Mouse (Mus musculus) naive thymus-derived CD4-positive, alpha-beta T cell, adult 2 months (primary cell): ENCODE results near the gene Hey2.

Experiments
- DNase-seq: peaks from one replicate; pipeline ENCODE4 v3.0.0-alpha.2; 2011; ENCODE audit warnings: low read depth

Gene Hey2

DNA sequence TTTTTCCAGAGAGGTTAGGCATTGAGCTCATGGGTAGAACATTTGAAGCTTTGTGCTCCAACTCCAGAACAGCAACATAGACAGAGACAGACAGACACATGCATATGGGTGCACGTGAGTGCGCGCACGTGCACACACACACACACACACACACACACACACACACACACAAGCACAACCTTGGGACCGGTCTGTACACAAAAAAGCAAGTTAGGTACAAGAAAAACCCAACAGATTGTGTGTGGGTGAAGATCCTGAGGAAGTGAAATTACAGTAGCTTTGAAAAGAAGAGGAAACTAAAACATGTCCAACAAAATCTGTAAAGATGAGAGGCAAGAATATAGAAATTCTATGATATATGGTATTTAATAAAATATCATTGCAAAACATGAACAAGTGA lies 53.1 kb downstream of the Hey2 start:
- no peak for DNase-seq

DNA sequence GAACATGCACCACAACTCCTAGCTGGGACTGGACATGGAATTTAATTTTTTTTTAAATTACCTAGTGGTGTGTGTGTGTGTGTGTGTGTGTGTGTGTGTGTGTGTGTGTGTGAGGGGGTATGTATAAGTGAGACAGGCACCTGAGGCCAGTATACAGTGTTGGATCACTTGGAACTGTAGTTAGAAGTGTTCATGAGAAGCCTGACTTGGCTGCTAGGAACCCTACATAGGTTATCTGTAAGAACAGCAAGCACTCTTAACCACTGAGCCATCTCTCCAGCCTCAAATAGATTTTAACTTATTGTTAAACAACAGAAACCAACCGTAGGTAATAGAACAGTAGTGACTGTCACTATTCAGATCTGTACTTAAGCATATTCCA lies 54.3 kb downstream of the Hey2 start:
- no peak for DNase-seq

GRCm38 (mm10) chr10:30787684-30788339 lies 54.8 kb downstream of the Hey2 start:
- no peak for DNase-seq

DNA sequence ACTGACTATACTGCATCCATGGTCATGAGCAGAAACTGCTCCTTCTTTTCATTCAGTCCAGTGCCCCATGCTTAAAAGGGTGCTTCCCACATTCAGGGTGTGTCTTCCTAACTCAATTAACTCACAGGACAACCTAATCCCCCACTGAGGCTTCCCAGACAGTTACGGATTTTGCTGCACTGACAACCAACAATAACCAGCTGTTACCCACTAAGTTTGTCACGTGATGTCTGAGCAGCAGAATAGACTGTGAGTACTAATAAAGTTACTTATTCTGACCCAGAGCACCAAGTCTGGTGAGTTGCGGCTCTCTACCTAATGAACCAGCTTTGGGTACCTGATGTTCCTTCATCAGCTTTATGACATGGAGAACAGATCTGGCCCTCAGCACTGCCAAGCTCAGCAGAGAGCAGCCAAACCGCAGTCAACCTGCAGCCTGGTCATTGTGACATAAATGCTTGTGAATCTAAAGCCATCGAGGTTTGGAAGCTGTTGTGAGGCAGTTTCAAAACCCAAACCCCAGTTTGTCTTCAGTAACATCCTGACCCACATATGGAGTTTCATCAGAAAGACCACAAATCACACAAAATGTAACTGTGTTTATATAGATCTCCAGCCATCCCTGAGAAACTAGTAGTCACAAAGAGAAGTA lies 56.4 kb downstream of the Hey2 start:
- no peak for DNase-seq
